ENCODE assay signal across 8 mouse cellular contexts in genomic region chr5:76303745-76304451, GRCm38 (mm10). TPM values are rescaled to one million over a fixed set of nuclear protein-coding genes. Genes with fewer than 3 reads are reported as not detected.
DNase-seq lines count a peak whose midpoint lies in the region; ATAC-seq and TF ChIP-seq lines count a peak whose summit lies in the region.

No protein-coding gene starts in this region.

- H3K36me3 ChIP-seq in G1E (replicated peaks), result peaks cover 7% of the 10 kb centered on the region

- no peak for TF ChIP-seq CTCF in G1E (IDR thresholded peaks at IDR 0.05; ENCODE audit: low read depth, low read length)

- H3K27me3 ChIP-seq in G1E (ENCODE audit: insufficient read depth, low read length), result no peaks in the 10 kb centered on the region

- H3K4me3 ChIP-seq in G1E (ENCODE audit: low read depth, low read length), result peak overlapping the region; percentile 92

- peaks cover 14% of the 10 kb centered on the region for H3K4me1 ChIP-seq in G1E (ENCODE audit: insufficient read depth, low read depth, low read length)

- ATAC-seq in G1E (ENCODE audit: extremely low read depth, insufficient number of reproducible peaks, low FRiP score, poor library complexity, severe bottlenecking), result peak; percentile 25; the same call in 1 of the 2 replicates
- ATAC-seq in hematopoietic stem cell, adult 5-6 weeks (replicated peaks in 1 of 2; ENCODE audit: insufficient read depth in 1 of 2, low FRiP score in 2 of 2, low TSS enrichment in 1 of 2, low read depth in 1 of 2, poor library complexity in 2 of 2, severe bottlenecking in 2 of 2), result peak; percentile 25 to 67; a peak in 2 of 4 replicates

- peak; percentile 78 for DNase-seq in G1E (ENCODE audit: low spot score)
- peak; percentile 83 for DNase-seq in cerebellum, adult 11-12 months
- DNase-seq in forelimb bud, embryonic 11.5 days (ENCODE audit: low read depth, low spot score), result peak; percentile 67
- peak; percentile 63 to 71 for DNase-seq in layer of hippocampus, postnatal 14 days (ENCODE audit: low spot score in 2 of 2)
- peak; percentile 89 for DNase-seq in lung, postnatal 14 days
- DNase-seq in retina, adult 2 months (ENCODE audit: low read depth, low spot score), result peak; percentile 66
- DNase-seq in thymus, postnatal 25 days, result peak; percentile 52

- no peaks in the 10 kb centered on the region for H3K9me3 ChIP-seq in G1E (replicated peaks)

RNA-seq across cellular contexts. Expression of gene Clock, which starts 0.7 kb away (rescaled TPM):
- 25.3 and 27.2 TPM in 2 replicates for total RNA-seq in G1E (2014; fragmentation: Nextera tagmentation)
- total RNA-seq in G1E (2017), result 16.4 and 16.7 TPM in 2 replicates
- polyA plus RNA-seq in G1E (2012), result 0.58 and 0.82 TPM in 2 replicates
- 13.8 and 16.9 TPM in 2 replicates for total RNA-seq in hematopoietic stem cell, adult 5-6 weeks (2017)
- 10 to 100 TPM; 47.9 to 48.5 TPM for total RNA-seq in layer of hippocampus, postnatal 14 days (2021)

RNA-seq across cellular contexts. Expression of gene Pdcl2, which starts 27.1 kb away (rescaled TPM):
- total RNA-seq in G1E (2014; fragmentation: Nextera tagmentation) (not detected in 2 replicates), G1E (2017) (not detected in 2 replicates)
- polyA plus RNA-seq in G1E (2012), result not detected in 2 replicates
- total RNA-seq in hematopoietic stem cell, adult 5-6 weeks (2017), result not detected in 2 replicates
- total RNA-seq in layer of hippocampus, postnatal 14 days (2021), result not detected

RNA-seq across cellular contexts. Expression of gene Nmu, which starts 59.7 kb away (rescaled TPM):
- total RNA-seq in G1E (2014; fragmentation: Nextera tagmentation), result not detected in 2 replicates
- total RNA-seq in G1E (2017), result not detected in 2 replicates
- polyA plus RNA-seq in G1E (2012), result not detected in 2 replicates
- not detected in 2 replicates for total RNA-seq in hematopoietic stem cell, adult 5-6 weeks (2017)
- total RNA-seq in layer of hippocampus, postnatal 14 days (2021), result not detected

Comparison
In these comparisons a context has a peak if more than half of its experiments do, and no peak if none do; other contexts are left out.
1. Peak in every context shown above with its lines: DNase-seq, ATAC-seq and H3K4me3 ChIP-seq.